Mouse (Mus musculus) stomach, postnatal 0 days (tissue): ENCODE results near the gene Zbp1.

Source experiments
- CTCF ChIP-seq: IDR thresholded peaks from 2 replicates; pipeline ENCODE4 v1.5.1; 2016; ENCODE audit warnings: antibody characterized with exemption, low read depth, mild to moderate bottlenecking, moderate library complexity
- EP300 ChIP-seq: optimal IDR thresholded peaks from 2 replicates; pipeline ENCODE3; 2016; ENCODE audit warnings: antibody characterized with exemption

GRCm38 (mm10) chr2:173216840-173217239 is 1.9 kb downstream of the Zbp1 start:
- TF ChIP-seq CTCF (no peak), EP300 (no peak)
